Mouse (Mus musculus): ENCODE measurements around the gene Cd80.

Gene Cd80

DNA sequence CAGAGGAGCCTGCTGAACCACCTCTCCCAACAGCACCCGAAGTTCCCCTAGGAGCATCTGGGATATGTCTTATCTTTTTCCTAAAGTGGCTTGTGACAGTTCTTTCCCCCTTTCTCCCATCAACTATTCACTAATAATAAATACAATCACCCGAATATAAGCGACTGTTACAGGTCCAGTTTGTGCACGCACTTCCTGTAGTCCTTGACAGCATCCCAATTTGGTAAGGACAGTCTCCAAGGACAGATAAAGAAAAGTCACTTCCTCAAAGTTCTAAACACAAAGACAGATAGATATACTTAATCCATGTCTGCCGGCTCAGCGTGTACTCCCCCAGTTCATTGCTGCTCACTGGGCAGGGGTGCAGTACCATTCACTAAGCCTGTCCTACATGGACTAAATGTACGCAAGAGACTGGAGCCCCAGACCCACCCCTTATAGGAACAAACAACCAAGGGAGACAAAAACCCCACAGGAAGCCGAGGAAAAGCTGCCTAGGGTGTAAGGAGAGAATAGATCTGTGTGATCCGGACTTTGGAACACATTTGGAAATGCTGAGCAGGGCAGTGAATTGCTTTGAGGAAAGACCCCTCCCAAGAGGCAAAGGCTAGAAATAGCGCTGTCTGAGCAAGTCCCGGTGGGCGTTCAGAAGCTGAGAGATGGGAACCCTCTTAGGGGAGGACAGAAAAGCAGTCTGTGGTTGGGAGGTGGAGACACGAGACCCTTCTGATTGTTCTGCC, 23.7 kb upstream of the Cd80 start:
- Histone ChIP-seq H3K4me1 (replicated peaks; ENCODE audit: low read depth, low read length) (peaks cover 78% of the 10 kb centered on the region), H3K9me3 (ENCODE audit: low read length) (no peaks in the 10 kb centered on the region), H3K4me3 (replicated peaks; ENCODE audit: low read length) (peak overlapping the region; percentile 18; the same call in 1 of the 2 replicates), H3K36me3 (ENCODE audit: insufficient read depth, low read length) (no peaks in the 10 kb centered on the region), H3K27me3 (ENCODE audit: insufficient read depth, low read length) (no peaks in the 10 kb centered on the region)
- TF ChIP-seq NANOG (IDR thresholded peaks at IDR 0.05; ENCODE audit: borderline replicate concordance, low read length) (no peak), POU5F1 (IDR thresholded peaks at IDR 0.05; ENCODE audit: borderline replicate concordance, low read length) (no peak), CTCF (conservative IDR thresholded peaks at IDR 0.05; ENCODE audit: low read length) (no peak)

DNA sequence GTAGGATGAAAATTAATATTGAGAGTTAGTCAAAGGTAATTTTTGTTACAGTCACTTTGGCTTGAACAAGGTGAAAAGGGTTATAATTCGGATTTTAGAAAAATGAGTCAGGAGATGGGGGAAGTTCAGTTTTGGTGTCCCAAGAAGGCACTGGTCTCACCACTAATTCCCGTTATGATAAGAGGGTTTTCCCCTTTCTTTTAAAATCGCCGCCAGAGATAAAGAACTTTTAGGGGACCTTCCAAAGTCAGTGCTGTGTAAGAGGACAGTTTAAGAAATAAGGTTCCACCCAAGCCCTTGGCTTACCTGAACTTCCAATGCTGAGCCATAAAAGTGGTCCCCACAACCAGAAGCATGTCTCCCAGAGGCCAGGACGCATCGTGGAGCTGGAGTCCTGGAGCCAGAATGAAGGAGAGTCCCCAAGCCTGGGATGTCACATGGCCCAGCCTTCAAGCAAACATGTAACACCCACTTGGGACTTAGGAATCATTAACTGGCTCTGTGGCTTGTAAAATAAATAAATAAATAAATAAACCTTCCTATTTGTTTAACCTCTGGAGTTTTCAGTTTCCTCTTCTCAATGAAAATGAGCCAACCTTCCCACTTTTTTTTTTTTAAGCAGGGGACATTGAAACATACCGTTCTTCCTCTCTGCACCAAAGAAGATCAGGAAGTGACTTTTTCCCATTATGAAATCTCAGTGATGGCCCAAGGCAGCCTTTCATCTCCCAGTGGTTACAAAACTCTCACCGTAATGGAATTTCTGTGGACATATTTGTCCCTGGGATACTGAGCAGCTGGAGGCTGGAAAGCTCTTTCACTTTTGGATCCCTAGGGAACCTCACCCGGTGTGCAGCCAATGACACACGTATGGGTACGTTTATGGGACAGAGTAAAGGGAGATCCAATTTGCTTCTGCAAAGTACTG, 22.6 kb upstream of the Cd80 start, which contains the start of gene Pla1a:
Pla1a (minus strand) TSS at position 648 of the 928 bp plus-strand sequence.
- H3K4me1 ChIP-seq (replicated peaks; ENCODE audit: low read depth, low read length): peaks cover 79% of the 10 kb centered on the region
- no peaks in the 10 kb centered on the region for H3K27me3 ChIP-seq (ENCODE audit: insufficient read depth, low read length)
- TF ChIP-seq POU5F1 (IDR thresholded peaks at IDR 0.05; ENCODE audit: borderline replicate concordance, low read length) (no peak), NANOG (IDR thresholded peaks at IDR 0.05; ENCODE audit: borderline replicate concordance, low read length) (no peak), CTCF (conservative IDR thresholded peaks at IDR 0.05; ENCODE audit: low read length) (no peak)
- peak within 1 kb of the TSS; percentile 18; the same call in 1 of the 2 replicates for H3K4me3 ChIP-seq (replicated peaks; ENCODE audit: low read length)
- no peaks in the 10 kb centered on the region for H3K36me3 ChIP-seq (ENCODE audit: insufficient read depth, low read length)
- H3K9me3 ChIP-seq (ENCODE audit: low read length): no peaks in the 10 kb centered on the region

DNA sequence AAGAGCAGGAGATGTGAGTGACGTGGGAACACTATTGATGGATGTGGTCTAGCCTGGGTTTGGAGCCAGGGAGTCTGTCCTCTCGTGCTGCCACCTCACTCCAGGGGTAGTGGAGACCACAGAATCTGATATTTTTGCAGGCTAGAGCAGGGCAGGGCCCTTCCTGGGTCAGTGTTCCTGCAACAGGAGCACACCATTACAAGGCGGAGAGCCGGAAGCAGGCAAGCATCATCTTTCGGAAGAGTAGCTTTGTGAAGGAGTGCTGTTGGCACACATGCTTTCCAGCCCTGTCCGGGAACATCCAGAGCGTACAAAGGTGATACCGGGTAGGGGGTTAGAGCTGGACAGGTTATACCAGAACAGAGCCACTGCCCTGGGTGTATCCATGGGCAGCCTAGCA, 21.8 kb upstream of the Cd80 start:
- Histone ChIP-seq H3K27me3 (ENCODE audit: insufficient read depth, low read length) (no peaks in the 10 kb centered on the region), H3K4me3 (replicated peaks; ENCODE audit: low read length) (no peak overlapping the region; the same call in 1 of the 2 replicates), H3K4me1 (replicated peaks; ENCODE audit: low read depth, low read length) (peaks cover 76% of the 10 kb centered on the region), H3K36me3 (ENCODE audit: insufficient read depth, low read length) (no peaks in the 10 kb centered on the region), H3K9me3 (ENCODE audit: low read length) (no peaks in the 10 kb centered on the region)
- TF ChIP-seq CTCF (conservative IDR thresholded peaks at IDR 0.05; ENCODE audit: low read length) (no peak), NANOG (IDR thresholded peaks at IDR 0.05; ENCODE audit: borderline replicate concordance, low read length) (no peak), POU5F1 (IDR thresholded peaks at IDR 0.05; ENCODE audit: borderline replicate concordance, low read length) (no peak)

DNA sequence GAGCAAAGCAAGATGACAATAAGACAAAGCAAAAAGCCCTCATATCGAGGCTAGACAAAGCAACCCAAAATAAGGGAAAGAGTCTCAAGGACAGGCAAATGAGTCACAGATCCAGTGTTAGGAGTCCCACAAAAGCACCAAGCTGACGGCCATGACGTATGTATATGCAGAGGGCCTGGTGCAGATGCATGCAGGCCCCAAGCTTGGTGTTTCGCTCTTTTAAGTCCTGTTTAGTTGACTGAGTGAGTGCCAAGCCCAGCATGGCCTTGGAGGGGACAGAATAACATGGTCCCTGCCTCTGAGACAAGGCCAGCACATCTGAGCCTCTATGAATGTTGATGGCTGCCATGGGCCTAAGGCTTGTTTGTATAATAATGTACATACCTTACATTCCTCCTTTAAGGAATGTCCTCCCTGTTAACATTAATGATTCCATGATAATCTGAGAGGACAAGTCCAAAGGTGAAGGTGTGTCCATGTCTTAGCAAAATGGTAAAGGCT, 21.0 kb upstream of the Cd80 start:
- Histone ChIP-seq H3K4me1 (replicated peaks; ENCODE audit: low read depth, low read length) (peaks cover 67% of the 10 kb centered on the region), H3K4me3 (replicated peaks; ENCODE audit: low read length) (no peak overlapping the region), H3K27me3 (ENCODE audit: insufficient read depth, low read length) (no peaks in the 10 kb centered on the region), H3K36me3 (ENCODE audit: insufficient read depth, low read length) (no peaks in the 10 kb centered on the region), H3K9me3 (ENCODE audit: low read length) (no peaks in the 10 kb centered on the region)
- TF ChIP-seq NANOG (IDR thresholded peaks at IDR 0.05; ENCODE audit: borderline replicate concordance, low read length): no peak
- no peak for TF ChIP-seq CTCF (conservative IDR thresholded peaks at IDR 0.05; ENCODE audit: low read length)
- no peak for TF ChIP-seq POU5F1 (IDR thresholded peaks at IDR 0.05; ENCODE audit: borderline replicate concordance, low read length)

DNA sequence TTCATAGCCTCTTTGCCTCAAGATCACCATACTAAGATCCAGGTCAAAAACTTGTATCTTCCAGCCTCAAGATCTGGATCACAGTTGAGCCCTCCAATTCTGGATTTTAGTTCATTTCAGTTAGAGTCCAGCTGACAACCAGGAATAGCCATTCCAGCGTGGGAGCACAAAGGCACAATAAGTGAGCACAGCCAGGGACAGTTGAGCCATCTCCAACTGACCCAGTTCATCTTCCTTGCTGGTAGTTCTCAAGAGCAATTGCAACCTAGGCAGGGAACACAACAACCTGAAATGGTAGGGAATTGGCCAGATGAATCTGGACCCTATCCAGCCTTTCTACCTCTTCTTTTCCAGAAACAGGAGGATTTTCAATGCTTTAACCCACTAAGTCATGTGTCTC, 16.2 kb upstream of the Cd80 start:
- H3K27me3 ChIP-seq (ENCODE audit: insufficient read depth, low read length): no peaks in the 10 kb centered on the region
- peaks cover 29% of the 10 kb centered on the region for H3K9me3 ChIP-seq (ENCODE audit: low read length)
- H3K4me1 ChIP-seq (replicated peaks; ENCODE audit: low read depth, low read length): peaks cover 58% of the 10 kb centered on the region
- peaks cover 21% of the 10 kb centered on the region for H3K36me3 ChIP-seq (ENCODE audit: insufficient read depth, low read length)
- no peak overlapping the region for H3K4me3 ChIP-seq (replicated peaks; ENCODE audit: low read length)
- TF ChIP-seq NANOG (IDR thresholded peaks at IDR 0.05; ENCODE audit: borderline replicate concordance, low read length): no peak
- no peak for TF ChIP-seq CTCF (conservative IDR thresholded peaks at IDR 0.05; ENCODE audit: low read length)
- TF ChIP-seq POU5F1 (IDR thresholded peaks at IDR 0.05; ENCODE audit: borderline replicate concordance, low read length): no peak

DNA sequence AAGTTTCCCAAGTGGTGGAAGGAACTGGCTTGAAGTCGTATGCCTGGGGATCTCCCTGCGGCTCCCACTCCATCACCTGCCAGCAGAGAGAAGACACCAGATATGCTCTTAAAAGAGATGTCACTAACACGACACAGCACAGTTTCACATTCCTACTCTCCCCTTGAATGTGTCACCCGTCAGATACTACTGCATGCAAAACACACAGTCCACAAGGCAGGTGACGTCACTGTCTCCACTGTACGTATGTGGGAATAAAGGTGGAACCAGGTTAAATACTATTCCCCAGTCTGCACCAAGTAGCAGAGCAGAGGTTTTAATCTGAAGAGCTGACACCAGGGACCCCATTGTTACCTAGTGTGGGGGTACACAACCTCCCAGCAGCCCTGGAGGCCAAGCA, 15.0 kb upstream of the Cd80 start:
- Histone ChIP-seq H3K36me3 (ENCODE audit: insufficient read depth, low read length) (peaks cover 31% of the 10 kb centered on the region), H3K4me1 (replicated peaks; ENCODE audit: low read depth, low read length) (peaks cover 54% of the 10 kb centered on the region), H3K27me3 (ENCODE audit: insufficient read depth, low read length) (no peaks in the 10 kb centered on the region), H3K4me3 (replicated peaks; ENCODE audit: low read length) (no peak overlapping the region), H3K9me3 (ENCODE audit: low read length) (peaks cover 42% of the 10 kb centered on the region)
- TF ChIP-seq POU5F1 (IDR thresholded peaks at IDR 0.05; ENCODE audit: borderline replicate concordance, low read length) (no peak), NANOG (IDR thresholded peaks at IDR 0.05; ENCODE audit: borderline replicate concordance, low read length) (no peak), CTCF (conservative IDR thresholded peaks at IDR 0.05; ENCODE audit: low read length) (no peak)

DNA sequence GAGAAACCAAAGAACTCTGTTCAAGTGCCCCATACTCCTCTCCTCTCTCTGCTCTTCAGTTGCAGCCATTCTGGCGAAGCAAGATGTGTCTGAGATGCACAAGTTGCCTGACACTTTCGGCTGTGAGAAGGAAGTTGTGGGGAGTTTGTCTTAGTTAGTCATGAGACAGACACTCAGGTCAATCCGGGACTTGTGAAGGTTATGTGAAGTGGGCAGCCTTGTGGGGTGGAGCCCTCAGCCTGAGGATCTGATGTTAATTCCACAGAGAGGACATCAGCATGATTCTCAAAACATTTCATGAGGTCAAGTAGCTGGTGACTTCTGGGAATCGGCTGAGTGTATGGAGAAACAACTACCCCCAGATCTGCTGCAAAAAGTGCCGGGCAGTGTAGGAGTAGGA, 13.8 kb upstream of the Cd80 start:
- H3K4me3 ChIP-seq (replicated peaks; ENCODE audit: low read length): no peak overlapping the region
- H3K27me3 ChIP-seq (ENCODE audit: insufficient read depth, low read length): no peaks in the 10 kb centered on the region
- H3K9me3 ChIP-seq (ENCODE audit: low read length): peaks cover 45% of the 10 kb centered on the region
- H3K36me3 ChIP-seq (ENCODE audit: insufficient read depth, low read length): peaks cover 43% of the 10 kb centered on the region
- TF ChIP-seq POU5F1 (IDR thresholded peaks at IDR 0.05; ENCODE audit: borderline replicate concordance, low read length) (no peak), CTCF (conservative IDR thresholded peaks at IDR 0.05; ENCODE audit: low read length) (no peak), NANOG (IDR thresholded peaks at IDR 0.05; ENCODE audit: borderline replicate concordance, low read length) (no peak)
- peaks cover 60% of the 10 kb centered on the region for H3K4me1 ChIP-seq (replicated peaks; ENCODE audit: low read depth, low read length)

DNA sequence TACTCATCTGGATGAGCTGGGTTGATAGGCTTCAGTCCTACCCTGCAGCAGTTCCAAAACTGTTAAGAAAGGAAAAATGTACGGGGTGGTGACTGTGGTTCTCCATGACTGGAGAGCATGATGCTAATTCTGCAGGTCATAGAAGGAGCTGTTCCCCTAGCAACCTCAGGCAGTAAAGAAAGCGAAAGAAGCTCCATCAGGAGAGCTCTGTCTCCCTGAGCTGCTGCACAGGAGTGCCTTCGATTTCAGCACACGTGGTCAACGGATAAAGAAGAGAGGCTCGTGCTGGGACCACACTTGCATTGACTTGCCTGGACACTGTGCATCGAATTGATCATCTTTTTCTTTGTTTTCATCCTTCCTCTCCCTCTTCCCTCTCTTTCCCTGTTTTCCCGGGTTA, 13.1 kb upstream of the Cd80 start:
- Histone ChIP-seq H3K9me3 (ENCODE audit: low read length) (peaks cover 45% of the 10 kb centered on the region), H3K4me1 (replicated peaks; ENCODE audit: low read depth, low read length) (peaks cover 66% of the 10 kb centered on the region)
- TF ChIP-seq CTCF (conservative IDR thresholded peaks at IDR 0.05; ENCODE audit: low read length): no peak
- no peak for TF ChIP-seq POU5F1 (IDR thresholded peaks at IDR 0.05; ENCODE audit: borderline replicate concordance, low read length)
- TF ChIP-seq NANOG (IDR thresholded peaks at IDR 0.05; ENCODE audit: borderline replicate concordance, low read length): no peak

More for the DNA sequence above, 13.1 kb upstream of the Cd80 start:
- Histone ChIP-seq H3K36me3 (ENCODE audit: insufficient read depth, low read length) (peaks cover 49% of the 10 kb centered on the region), H3K4me3 (replicated peaks; ENCODE audit: low read length) (no peak overlapping the region; the same call in 1 of the 2 replicates), H3K27me3 (ENCODE audit: insufficient read depth, low read length) (no peaks in the 10 kb centered on the region)

All from E14TG2a.4 (cell line).